Mouse (Mus musculus) urinary bladder, adult 18-20 months (tissue): ENCODE measurements around the gene Eef1g.

Experiments
- DNase-seq, 2 experiments: peaks; one replicate each; pipeline ENCODE4 v3.0.0; 2022; ENCODE audit warnings: low spot score in 2 of 2, mixed read lengths in 2 of 2

The Eef1g gene

DNA sequence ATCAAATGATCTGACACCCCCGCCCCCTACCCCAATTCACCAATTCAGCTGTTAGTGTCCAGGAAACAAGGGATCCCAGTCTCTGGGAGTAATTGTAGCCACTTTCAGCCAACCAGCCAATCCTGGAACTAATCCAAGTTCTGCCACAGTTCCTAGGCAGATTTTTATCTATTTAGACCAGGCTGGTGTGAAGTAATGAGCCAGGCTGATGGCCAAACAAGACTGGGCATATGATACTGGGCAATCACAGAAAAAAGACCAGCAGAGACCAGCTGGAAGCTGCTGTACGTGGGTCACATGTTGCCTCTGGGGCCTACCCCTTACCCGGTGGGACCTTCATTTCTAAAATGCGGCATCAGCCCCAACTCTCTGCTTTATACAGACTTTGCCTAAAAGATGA is 59.8 kb downstream of the Eef1g start:
- no peak for DNase-seq

- no peak for DNase-seq
Observed at GRCm38 (mm10) chr19:9027795-9028194, 61.0 kb downstream of the Eef1g start.
